Mouse (Mus musculus): ENCODE results near the gene Psd4.

- TF ChIP-seq POLR2A (IDR thresholded peaks at IDR 0.05; ENCODE audit: low read depth, low read length) = no peak
- no peak for TF ChIP-seq CTCF (IDR thresholded peaks at IDR 0.05; ENCODE audit: extremely low read depth, insufficient read depth, insufficient read length, insufficient replicate concordance)
Observed at GRCm38 (mm10) chr2:24367895-24368261, 498 bp downstream of the Psd4 start.

Data from spleen, adult 2 months (tissue).